Mouse (Mus musculus) liver, adult 10 weeks (tissue): ENCODE data around the gene Polr2f. TPM values are rescaled to one million over a fixed set of nuclear protein-coding genes. Genes with fewer than 3 reads are reported as not detected.

ENCODE experiments used
- polyA plus RNA-seq: library from polyadenylated mRNA; stranded (reverse); fragments of 350-450 nt; fragmentation: Illumina TruSeq; extraction: RNeasy Lipid Tissue Mini Kit (QIAGEN cat#74804); gene quantifications from one replicate; pipeline ENCODE4 v1.2.3, GENCODE M21; 2014; ENCODE audit warnings: low read depth, low replicate concordance

Gene Polr2f
- polyA plus RNA-seq: 1.1 TPM

GRCm38 (mm10) chr15:79140866-79141565, at the start of gene Polr2f, which contains the start of gene 1700088E04Rik:
Polr2f (plus strand) TSS chr15:79141009.
1700088E04Rik (minus strand) TSS chr15:79141253.

GRCm38 (mm10) chr15:79108421-79109320, 32.1 kb upstream of the Polr2f start, which contains the start of gene Micall1:
Micall1 (plus strand) TSS chr15:79108898.

GRCm38 (mm10) chr15:79165140-79165539, 24.3 kb downstream of the Polr2f start, which contains the start of gene Sox10:
Sox10 (minus strand) TSS chr15:79165240.

Other genes starting within 250 kb of the Polr2f start
- not detected for gene Gm49510, start 241.3 kb upstream of the Polr2f start, polyA plus RNA-seq
- not detected for gene Sh3bp1, start 241.2 kb upstream of the Polr2f start, polyA plus RNA-seq
- not detected for gene Pdxp, start 227.1 kb upstream of the Polr2f start, polyA plus RNA-seq
- 2.0 TPM for gene Lgals1, start 214.3 kb upstream of the Polr2f start, polyA plus RNA-seq
- gene Nol12, start 206.1 kb upstream of the Polr2f start, polyA plus RNA-seq: 3.0 TPM
- 0.77 TPM for gene Triobp, start 193.3 kb upstream of the Polr2f start, polyA plus RNA-seq
- gene H1f0, start 112.6 kb upstream of the Polr2f start, polyA plus RNA-seq: 71.3 TPM
- gene Galr3, start 99.1 kb upstream of the Polr2f start, polyA plus RNA-seq: not detected
- 0.90 TPM for gene Ankrd54, start 78.1 kb upstream of the Polr2f start, polyA plus RNA-seq
- gene Eif3l, start 65.8 kb upstream of the Polr2f start, polyA plus RNA-seq: 40.0 TPM
- 3.2 TPM for gene Micall1, start 32.1 kb upstream of the Polr2f start, polyA plus RNA-seq
- gene 1700088E04Rik, start 244 bp downstream of the Polr2f start, polyA plus RNA-seq: not detected
- gene Sox10, start 24.2 kb downstream of the Polr2f start, polyA plus RNA-seq: not detected
- 7.5 TPM for gene Pick1, start 88.2 kb downstream of the Polr2f start, polyA plus RNA-seq
- gene Gm49486, start 88.4 kb downstream of the Polr2f start, polyA plus RNA-seq: 0.16 TPM
- gene Slc16a8, start 113.8 kb downstream of the Polr2f start, polyA plus RNA-seq: not detected
- gene Baiap2l2, start 144.5 kb downstream of the Polr2f start, polyA plus RNA-seq: not detected
- gene Pla2g6, start 187.4 kb downstream of the Polr2f start, polyA plus RNA-seq: 0.69 TPM
- 0.87 TPM for gene Maff, start 205.6 kb downstream of the Polr2f start, polyA plus RNA-seq